Mouse (Mus musculus) frontal cortex, adult (tissue): Measurements from ENCODE around the gene Foxi2.

Experiments
- ATAC-seq: cut with Nextera tagmentation; 2 replicates; pipeline ENCODE4 v1.9.2; 2017; ENCODE audit warnings: mild to moderate bottlenecking, moderate library complexity, mixed read lengths; ENCODE audit not compliant: low TSS enrichment

Foxi2 gene

DNA sequence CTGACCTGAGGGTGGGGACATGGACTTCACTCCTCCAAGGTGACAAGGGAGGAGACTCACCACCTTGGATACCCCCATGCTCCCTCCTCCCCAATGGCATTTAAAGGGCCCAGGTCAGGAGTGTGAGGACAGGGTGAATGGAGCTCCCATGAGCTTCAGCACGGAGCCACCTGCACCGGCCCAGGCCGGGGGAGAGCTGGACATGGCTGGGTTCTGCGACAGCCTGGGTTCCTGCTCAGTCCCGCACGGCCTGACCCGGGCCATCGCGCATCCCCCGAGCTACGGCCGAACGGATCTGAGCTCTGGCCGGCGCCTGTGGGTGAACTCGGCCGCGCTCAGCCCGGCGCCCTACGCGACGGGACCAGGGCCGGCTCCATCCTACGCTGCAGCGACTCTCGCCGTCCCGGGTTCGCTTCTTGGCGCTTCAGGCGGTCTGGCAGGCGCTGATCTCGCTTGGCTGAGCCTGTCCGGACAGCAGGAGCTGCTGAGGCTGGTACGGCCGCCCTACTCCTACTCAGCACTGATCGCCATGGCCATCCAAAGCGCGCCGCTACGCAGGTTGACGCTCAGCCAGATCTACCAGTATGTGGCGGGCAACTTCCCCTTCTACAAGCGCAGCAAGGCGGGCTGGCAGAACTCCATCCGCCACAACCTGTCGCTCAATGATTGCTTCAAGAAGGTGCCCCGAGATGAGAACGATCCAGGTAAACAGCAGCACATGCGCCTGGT, at the start of gene Foxi2:
Foxi2 (plus strand) TSS at position 72 of the 729 bp plus-strand sequence.
- ATAC-seq: no peak

DNA sequence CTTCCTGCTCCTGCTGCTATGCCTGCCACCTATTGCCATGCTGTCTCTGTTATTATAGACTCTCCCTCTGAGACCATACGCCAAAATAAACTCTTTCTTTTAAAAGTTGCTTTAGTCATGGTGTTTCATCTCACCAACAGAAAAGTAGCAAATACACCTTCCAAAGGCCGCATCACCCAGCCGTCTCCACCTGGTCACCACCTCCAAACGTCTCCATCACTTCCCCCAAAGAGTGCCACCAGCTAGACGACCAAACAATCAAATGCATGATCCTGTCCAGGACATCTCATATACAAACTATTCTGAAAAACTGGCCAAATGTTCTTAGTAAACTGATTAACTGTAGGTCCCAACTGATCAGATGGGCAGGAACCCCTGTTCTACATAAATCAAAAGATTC, 45.5 kb upstream of the Foxi2 start:
- ATAC-seq: no peak

DNA sequence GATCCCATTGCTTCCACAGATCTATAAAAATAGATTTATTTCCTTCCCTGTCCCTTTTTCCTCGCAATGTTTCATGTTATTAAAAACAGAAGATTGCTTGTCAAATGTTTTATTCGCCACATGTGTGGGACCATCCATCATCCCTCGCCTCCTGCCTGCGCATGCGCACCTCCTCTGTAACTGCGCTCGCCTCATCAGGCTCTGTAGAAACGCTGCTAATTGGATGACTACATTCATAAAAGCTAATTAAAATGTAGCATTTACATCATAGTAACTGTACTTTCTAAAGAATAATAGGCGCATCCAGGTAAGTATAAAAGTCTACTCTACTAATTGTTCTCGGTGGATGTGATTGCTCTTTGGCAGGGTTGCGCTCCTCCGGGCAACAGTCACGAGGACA, 34.1 kb upstream of the Foxi2 start:
- no peak for ATAC-seq

DNA sequence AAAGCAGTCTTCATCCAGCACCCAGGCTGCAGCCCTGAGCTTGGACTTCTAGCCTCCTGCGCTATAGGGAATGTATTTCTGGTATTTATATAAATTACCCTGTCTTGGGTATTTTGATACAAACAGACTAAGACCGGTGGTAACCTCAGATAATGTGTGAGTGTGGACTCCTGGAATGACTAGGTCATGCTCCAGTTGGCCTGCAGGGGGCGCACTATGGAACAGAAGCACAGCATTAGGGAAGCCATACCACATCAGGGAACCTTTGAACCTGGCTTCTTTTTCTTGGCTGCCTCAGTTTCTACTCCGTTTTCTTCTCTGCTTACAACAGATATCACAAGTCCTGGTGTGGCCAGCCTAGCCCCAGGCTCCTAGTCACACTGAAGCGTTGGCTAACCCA, 33.2 kb upstream of the Foxi2 start:
- no peak for ATAC-seq

DNA sequence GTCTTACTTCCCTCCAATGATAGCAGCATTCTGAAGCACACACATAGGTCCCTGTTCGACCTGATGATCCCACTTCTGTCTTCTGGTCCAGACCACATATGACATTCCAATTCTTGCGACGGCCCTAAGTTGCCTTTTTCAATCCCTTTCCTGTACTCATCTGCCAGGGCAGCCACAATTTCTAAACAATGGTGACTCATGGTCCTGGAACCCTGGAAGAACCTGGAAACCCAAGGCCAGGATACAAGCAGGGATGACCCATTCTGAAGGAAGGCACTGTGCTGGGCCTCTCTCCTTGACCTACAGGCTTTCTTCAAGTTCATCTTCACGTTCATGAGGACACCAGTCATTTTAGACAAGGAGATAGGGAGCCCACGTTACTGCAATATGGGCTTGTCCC, 31.8 kb upstream of the Foxi2 start:
- no peak for ATAC-seq

DNA sequence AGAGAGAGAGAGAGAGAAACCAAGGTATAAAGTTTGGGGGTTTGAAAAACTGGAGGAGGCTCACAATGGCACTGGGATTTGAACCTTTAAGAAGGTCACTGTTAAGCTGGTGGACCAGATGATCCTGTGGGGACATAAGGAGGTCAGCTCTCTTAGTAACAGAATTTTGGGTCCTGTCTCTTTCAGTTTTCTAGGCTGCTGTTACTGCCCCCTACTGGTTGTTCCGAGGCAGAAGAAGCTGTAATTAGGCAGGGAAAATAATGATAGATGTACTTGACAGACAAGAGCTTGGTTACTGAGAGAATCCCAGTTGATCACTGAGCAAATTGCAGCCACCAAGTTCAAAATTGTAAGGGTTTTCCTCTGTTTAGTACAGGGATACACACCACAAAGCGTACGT, 21.1 kb upstream of the Foxi2 start:
- ATAC-seq: no peak

DNA sequence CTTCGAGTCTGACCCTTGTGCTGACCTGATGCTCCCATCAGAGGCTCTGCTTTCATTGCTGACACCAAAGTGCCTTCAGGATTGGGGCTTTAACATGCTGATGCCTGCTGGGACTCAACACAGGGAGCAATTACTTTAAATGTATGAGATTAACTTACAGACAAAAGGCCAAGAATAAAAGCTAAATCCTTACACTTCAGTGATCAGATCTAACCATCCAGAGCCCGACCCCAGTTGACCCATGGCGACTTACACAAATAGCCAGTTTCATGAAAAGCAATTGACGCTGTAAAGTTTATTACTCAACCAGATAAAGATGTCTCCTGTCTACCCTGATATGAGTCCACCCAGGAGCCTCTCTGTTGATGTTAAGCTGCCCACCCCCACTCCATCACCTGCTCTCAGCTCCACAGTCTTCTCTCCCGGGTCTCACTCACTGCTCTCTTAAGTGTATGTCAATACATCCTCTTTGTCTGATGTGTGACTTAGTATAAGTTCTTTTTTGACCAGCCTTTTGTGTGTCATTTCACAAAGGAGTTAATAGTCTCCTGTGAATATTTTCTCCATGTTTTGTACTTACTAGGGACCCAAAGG, 17.1 kb upstream of the Foxi2 start:
- no peak for ATAC-seq

DNA sequence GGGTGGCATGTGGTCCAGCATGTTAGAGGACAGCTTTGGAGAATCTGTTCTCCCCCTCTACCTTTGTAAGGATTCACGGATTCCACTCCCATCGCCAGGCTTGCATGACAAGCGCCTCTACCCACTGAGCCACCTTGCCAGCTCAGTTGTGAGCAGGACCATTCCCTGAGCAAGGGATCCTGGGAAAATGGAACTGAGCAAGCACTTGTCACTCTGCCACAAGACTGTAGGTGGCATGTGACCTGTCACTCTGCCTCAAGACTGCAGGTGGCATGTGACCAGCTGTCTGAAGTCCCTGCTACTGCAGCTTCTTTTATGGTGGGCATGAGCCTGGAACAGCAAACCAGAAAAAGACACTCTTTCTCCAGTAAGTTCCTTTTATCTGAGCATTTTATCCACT, 15.7 kb upstream of the Foxi2 start:
- no peak for ATAC-seq

DNA sequence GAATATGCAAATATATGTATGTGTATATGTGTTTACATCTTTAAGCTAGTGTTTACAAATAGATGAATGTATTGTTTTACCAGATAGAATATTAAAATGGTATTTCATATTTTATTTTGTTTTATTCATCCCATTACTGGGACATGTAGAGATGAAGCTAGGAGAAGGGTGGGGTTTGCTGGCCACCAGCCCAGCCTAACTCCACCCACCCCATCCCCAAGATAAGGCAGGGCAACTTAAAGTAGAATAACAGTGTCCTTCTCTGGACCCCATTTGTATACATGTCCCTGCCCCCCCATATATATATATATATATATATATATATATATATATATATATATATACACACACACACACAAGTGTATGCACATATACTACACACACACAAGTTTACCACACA, 14.9 kb upstream of the Foxi2 start:
- ATAC-seq: no peak

DNA sequence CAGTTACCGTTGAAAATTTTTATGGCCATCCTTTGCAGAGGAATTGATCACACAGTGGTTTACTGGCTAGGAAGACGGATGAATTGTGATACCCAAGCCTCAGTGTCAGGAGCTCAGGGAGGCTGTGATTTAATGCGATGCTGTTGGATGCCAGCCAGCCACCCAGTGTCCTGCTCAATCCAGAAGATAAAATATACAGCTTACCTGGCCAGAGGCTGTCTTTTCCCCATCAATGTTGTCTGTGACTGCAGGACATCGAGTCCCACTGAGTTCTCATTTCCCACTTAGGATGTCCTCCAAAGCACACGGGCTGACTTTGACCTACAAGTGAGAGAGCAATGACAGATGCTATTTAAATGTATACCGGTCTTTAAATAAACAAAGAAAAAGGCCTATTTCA, 13.0 kb upstream of the Foxi2 start:
- ATAC-seq: no peak

DNA sequence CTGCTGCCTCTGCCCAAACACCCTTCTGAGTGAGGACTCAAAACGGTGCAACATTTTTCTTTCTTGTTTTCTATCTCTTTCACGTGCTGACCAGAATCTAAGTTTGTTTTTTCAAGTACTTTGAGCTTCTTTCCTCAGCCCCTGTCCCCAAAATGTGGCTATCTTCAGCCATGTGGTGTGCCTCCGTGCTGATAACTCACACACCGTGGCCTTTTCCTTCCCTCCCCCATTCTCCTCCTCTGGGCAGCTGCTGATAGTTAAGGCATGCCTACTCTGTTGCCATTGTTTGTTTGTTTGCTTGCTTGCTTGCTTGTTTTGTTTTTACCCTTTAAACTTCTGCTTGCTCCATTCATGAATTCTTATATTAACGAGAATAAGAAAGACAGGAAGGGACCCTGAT, 12.2 kb upstream of the Foxi2 start:
- ATAC-seq: no peak

DNA sequence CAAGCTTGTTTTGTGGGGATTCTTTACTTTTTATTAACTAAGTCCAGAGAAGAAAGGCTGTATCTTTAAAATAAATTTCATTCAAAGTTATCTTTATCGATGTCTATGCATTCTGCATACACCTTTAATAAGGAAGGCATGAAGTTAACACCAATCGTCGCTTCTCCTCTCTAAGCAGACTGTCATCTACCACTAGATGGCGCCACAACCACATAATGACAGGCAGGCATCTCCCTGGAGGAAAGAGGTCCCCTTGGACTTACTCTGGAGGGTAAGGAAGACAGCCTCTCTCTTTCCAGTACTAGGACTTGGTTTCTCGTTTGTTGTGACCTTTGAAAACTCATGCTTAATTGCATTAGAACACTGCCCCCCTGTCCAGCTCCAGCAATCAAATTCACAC, 6.7 kb upstream of the Foxi2 start:
- peak; percentile 78 for ATAC-seq

DNA sequence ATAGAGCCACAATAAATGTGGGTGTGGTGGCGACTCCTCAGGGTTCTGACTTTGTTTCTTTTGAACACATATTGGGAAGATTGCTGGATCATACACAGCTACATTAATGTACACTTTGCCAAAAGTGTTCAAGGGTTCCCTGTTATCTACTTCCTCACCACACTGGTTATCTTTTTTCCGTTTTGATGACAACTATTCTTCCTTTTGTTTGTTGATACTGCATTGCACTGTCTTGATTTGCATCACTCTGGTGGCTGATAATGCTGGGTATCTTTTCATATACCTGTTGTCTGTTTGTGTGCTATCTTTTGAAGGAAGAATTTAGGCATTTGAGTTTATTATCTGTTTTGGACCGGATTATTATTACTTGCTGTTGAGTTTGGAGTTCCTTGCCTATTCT, 3.3 kb upstream of the Foxi2 start:
- ATAC-seq: no peak

DNA sequence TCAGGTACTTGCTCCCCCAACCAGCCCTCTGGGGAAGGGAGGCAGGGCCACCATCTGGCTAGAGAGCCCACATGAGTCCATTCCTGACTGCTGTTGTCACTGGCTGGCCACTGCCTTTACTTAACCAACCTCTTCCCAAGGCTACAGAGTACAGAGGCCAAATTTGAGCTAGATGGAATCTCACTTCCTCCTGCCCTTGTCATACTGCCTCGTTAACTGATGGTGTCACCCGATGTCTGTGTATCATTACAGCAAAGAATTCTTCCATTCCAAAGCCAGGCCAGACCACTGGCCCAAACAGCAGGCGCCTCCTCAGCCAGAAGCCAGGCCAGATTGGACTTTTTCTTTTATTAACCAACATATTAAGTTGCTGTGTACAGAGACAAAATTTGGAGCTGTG, 1.6 kb upstream of the Foxi2 start:
- ATAC-seq: no peak

DNA sequence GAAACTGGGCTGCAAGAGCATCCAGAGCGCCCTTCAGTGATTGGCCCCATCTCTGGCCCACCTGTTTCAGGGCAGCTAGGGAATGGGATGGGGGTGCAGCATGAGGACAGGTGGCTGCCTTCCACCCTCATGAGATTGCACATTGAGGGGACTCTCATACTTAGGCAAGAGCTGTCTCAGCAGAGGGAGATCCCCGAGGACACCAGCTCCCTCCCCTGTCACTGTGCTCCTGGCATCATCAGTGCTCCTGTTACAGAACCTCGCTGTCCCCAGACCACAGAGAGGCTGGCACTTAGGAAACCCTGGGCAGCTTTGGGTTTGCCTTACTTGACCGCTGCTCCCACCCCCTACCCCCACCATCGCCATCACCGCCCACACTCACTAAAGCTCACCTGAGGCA, 2.2 kb downstream of the Foxi2 start:
- ATAC-seq: no peak

DNA sequence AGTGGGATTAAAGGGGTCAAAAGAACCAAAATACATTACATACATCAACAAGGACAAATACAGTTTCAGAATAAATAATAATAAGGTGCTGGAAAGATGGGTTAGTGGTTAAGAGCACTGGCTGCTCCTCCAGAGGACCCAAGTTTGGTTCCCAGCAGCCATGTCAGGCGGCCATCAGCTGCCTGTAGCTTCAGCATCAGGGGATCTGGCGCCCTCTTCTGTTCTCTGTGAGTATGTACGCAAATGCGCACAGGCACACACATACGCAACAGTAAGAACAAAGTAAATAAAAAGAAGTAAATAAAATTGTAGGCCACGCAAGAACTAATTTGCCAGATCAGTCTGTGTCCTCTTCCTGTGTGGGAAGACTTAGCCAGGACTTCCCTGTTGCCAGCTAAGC, 18.7 kb downstream of the Foxi2 start:
- no peak for ATAC-seq

DNA sequence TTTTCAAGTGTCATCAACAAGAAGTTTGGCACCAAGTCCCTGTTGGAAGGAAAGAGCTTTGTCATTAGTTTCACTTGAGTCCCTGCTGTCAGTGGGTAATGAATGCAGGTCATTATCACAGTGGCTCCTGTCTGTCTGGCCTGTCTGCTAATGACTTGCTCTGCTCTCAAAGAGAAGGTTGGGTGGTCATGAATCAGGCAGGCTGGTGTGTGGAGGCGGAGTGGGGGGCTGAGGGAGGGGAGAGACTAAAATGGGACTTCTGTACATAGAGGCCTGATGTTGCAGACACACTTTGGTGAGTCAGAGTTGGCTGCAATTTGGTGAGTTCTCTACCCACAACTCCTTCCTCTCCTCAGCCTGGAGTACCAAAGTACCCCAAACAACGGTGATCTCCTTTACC, 20.8 kb downstream of the Foxi2 start:
- peak; percentile 77; the same call in 1 of the 2 replicates for ATAC-seq

DNA sequence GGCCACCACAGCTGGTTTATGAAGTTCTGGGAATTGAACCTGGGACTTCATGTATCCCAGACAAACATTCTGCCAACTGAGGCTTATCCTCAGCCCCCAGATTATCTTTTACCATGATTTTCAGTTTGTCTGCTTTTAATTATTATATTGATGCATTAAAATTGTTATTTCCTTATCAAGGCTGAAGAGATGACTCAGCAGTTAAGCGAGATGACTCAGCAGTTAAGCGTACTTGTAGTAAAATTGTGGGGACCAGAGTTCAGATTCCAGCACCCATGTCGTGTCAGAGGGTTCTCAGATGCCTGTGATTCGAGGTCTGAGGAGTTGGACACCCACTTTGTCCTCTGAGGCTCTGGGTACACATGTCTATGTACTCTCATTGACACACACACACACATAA, 33.8 kb downstream of the Foxi2 start:
- ATAC-seq: no peak

DNA sequence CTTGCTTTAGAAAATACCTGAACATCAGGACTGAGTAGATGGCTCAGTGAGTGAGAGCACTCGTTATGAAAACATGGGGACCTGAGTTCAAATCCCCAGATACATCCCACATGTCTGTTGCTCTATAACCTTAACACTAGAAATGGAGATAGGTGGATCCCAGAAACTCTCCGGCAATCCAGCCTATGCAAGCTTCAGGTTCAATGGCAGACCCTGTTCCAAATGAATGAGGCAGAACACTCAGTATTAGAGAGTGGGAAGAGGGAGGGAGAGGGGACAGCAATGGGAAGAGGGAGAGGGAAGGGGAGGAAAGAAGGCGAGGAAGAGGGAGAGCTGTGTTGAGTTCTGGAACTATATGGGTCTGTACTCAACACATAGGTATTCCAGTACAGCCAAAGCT, 41.2 kb downstream of the Foxi2 start:
- no peak for ATAC-seq

DNA sequence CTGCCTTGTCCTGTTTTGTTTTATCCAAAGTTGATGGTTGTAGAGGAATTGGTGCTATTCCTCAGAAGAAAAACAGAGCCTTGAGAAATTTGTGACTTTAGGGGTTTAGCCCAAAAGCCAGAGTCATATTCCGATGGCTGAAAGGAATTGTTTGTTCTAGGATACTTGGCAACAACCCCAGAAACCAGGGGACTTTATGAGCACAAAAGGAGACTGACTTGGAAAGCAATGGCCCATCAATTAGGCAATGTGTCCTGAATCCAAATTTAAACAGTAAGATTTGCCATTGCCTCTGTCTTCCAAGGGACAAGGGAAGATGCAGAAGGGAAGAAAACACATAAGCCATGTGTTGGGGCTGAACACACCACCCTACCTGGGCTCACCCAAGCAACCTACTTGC, 42.3 kb downstream of the Foxi2 start:
- no peak for ATAC-seq

DNA sequence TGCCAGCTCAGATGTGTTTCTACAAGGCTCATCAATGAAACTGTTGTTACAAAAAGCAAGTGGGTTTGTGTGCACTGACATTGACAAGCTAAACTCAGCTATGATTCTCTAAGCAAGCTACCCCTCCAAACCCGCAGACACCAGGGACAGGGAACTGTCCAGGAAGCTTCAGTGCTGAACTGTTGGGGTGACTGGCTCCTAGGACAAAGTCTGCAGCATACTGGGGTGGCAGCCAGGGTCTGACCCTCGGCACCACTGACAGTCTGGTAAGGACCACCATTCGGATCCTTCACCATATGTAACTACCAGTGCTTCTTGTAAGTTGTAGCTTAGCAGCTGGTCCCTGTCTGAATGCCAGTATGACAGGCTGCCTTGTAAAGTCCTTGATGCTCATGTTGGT, 43.6 kb downstream of the Foxi2 start:
- no peak for ATAC-seq
